Mouse (Mus musculus) lung, adult 18-20 months (tissue): ENCODE measurements around the gene Clk2.
A peak's percentile ranks its signal among the peaks of the same experiment; 100 is the strongest.

ENCODE experiments used
- DNase-seq, 2 experiments: peaks; one replicate each; pipeline ENCODE4 v3.0.0; 2022; ENCODE audit warnings: mixed read lengths in 2 of 2

The Clk2 gene

DNA sequence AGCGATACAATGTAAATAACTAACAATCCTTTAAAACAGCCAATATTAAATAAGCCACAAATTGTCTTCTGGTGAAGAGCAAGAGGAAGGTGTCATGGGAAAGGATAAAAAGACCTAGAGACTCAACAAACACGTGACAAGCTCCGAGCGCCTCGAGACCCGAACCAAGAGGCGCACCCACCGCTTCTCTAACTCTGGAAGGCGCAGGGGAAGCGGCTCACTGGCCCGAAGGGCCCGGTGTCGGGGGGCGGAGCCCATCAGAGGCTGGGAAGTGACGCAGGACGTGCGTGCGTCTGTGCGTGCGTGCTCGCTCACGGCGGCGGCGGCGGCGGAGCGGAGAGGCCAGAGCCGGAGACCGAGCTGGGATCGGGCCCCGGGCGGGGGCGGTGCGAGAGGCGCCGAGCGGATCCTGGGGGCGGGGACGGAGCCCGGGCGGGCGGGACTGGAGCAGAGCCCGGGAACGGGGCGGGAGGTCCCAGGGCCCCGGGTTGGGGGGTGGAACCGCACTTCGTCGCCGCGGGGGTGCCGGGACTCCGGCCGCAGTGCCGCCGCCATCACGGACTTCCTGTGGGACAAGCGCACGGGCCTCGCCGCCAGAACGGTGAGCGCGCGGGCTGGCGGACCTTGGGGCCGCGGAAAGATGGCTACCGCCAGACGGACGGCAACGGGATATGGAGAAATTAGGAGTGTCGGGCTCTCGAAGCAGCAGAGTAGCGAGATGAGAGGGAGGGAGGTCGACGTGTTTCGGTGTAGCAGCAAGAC, at the start of gene Clk2:
Gene Clk2 (plus strand): TSS at position 290 of the 762 bp plus-strand sequence.
- DNase-seq: peak; percentile 95 to 96

GRCm38 (mm10) chr3:89115522-89115921, 49.1 kb upstream of the Clk2 start:
- DNase-seq: peak in 1 of 2 experiments; percentile 32

DNA sequence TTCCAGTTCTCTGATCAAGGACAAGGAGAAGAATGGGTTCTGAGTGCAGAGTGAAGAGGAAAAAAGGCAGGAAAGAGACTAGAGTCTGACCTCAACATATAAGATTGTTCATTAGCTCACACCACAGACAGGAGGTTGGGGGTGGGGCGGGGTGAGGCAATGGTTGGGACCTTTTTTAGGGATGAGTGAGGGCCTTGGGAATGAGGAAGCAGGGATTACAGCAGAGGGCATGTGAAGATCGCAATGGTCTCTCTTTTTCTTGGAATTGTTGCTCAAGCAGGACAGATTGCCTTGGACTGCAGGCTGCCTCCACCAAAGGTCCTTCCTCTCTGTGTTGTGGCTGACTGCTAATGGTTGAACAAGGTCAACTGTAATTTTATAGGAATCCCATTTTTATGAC, 41.3 kb upstream of the Clk2 start:
- peak; percentile 42 to 60 for DNase-seq

- DNase-seq: no peak
Observed at GRCm38 (mm10) chr3:89124241-89124640, 40.4 kb upstream of the Clk2 start.

GRCm38 (mm10) chr3:89125981-89126380, 38.6 kb upstream of the Clk2 start:
- no peak for DNase-seq

DNA sequence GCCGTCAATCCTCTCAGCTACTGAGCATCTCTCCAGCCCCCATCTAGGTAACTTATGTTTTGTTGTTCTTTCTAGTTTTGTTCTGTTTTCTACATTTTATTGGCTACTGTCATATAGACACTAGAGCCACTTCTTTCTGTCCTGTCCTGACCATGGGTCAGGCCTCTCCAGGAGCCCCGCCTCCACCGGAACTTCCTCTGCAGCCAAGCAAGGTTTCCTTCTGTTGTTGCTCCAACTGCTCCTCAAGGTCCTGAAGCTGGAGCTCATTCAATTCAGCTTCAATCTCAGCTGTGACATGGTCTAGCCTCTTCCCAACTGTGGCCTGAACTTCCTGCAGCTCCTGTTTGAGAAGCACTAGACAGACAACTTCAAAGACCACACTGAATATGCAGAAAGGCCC, 34.7 kb upstream of the Clk2 start:
- no peak for DNase-seq

GRCm38 (mm10) chr3:89131816-89132215, 32.8 kb upstream of the Clk2 start:
- no peak for DNase-seq

DNA sequence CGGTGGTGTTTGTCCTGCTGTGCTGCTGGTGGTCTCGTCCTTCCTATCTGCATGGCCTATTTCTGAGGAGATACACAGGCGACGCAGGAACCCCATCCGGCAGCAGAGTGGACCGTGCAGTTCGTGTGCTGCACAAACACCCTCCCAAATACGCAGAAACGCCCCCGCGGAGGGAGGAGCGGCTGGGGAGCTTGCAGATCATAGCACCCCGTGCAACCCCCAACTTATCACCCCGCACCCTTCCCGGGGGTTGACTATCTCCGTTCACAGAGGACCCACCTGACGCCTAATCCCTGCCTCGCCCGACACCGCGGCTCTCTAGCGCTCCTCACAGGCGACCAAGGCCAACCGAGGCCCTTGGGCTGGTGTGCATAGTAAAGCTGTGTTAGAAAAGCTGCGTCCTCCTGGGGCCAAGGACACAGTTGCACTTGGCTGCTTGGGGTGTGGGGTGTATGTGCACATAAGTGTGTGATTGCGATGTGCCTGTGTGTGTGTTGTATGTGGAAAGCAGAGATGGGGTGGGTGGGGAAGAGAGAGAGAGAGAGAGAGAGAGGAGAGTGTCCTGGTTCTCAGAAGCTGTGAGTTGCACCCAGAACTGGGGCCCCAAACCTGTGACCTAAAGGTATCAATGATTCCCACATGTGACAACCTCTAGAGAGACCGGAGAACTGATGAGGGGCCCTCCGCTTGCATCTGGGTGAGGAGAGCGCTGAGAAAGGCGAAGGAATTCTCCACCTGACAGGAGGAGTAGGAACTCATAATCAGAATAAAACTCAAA, 32.1 kb upstream of the Clk2 start:
- DNase-seq: peak in 1 of 2 experiments; percentile 17

- no peak for DNase-seq
Observed at GRCm38 (mm10) chr3:89133063-89133450, 31.5 kb upstream of the Clk2 start.

DNA sequence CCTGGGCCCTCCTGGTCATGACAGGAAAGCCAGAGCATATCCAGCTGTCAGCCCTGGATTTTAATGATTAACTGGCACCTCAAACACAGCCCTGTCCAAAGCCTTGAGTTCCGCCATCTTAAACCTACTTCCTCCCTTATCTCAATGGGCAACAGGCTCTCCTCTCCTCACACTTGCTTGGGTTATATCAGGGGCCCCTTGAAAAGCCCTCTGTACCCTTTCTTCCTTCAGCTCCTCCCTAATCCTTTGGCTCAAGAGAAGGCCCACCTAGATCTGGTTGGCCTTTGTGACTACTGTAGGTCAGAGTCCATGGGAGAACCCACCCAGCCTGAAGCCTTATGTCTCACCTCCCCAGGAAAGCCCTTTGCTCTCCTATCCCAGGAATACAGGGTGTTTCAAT, 30.8 kb upstream of the Clk2 start:
- DNase-seq: no peak

- DNase-seq: no peak
Observed at GRCm38 (mm10) chr3:89135958-89136357, 28.6 kb upstream of the Clk2 start, which contains the start of gene Pklr. TSS of gene Pklr (plus strand) at chr3:89136142.

DNA sequence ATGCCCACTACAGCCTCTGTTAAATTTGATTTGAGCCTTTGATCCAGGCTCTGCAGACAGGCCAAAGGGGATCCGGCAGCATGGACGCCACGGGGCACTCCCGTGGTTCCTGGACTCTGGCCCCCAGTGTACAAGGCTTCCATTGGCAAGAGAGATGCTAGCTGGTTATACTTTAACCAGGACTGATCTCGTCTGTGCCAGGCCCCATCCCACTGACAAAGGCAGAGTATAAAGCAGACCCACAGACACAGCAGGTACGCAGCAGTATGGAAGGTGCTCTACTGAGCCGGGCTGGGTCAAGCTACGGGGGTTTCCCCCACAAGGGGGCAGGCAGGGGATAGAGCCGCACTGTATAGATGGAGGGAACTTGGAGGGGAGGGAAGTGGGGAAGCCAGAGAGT, 28.2 kb upstream of the Clk2 start:
- DNase-seq: no peak

- no peak for DNase-seq
Observed at GRCm38 (mm10) chr3:89144821-89145220, 19.8 kb upstream of the Clk2 start.

DNA sequence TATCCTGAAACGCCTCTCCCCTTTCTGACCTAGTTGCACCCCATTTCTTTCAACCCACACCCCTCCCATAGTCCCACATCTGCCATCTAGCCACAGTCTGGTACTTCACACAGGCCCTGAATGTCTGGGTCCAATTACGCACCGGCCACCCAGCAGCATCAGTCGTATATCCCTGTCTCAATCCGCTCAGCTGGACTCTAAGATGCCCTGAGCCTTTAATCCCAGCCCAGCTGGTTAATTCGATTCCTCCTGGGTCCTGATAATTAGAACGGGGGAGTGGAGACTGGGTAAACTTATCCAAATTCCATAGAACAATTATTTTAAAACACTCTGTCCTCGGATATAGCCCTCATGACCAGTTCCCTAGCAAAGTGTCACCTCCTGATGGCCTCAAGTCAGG, 19.0 kb upstream of the Clk2 start:
- DNase-seq: no peak

DNA sequence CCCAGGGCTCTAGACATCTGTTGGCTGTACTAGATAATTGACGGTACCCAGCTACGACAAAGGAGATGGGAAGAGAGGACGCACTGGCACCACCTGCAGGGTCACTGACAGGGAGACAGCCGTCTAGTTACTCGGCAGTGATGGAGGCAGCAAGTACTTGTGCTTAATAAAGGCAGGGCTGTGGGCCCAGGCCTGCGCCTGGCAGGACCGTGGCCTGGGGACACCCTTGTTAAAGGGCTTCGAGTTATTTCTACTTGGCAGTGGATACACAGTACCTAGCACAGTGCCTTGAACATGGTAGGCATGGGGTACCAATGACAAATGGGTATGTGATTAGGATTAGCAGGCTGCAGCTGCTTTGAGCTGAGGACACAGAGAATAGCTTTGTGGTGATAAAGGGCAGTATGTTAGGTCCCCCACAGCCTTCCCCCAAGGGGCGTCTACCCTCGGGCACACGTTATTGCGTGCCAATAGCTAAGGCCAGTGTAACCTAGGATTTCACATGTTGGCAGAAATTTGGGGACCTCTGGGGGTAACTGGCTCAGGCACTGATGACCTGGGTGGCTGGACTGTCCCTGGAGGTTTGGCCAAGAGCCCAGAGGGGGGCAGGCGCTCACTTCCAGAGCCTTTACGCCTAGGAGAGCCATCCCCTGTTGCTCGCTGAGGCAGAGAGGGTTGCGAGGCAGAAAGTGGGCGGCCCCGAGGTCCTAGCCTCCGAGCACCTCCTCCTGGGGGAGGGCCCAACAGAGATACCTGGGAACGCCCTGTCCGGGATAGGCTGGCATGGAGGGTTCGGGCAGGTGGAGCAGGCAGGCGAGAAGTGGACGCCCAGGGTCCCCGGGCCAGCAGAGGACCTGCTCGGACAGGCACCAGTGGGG, 17.3 kb upstream of the Clk2 start:
- DNase-seq: peak; percentile 45 to 50

GRCm38 (mm10) chr3:89147979-89148311, 16.6 kb upstream of the Clk2 start:
- DNase-seq: no peak

DNA sequence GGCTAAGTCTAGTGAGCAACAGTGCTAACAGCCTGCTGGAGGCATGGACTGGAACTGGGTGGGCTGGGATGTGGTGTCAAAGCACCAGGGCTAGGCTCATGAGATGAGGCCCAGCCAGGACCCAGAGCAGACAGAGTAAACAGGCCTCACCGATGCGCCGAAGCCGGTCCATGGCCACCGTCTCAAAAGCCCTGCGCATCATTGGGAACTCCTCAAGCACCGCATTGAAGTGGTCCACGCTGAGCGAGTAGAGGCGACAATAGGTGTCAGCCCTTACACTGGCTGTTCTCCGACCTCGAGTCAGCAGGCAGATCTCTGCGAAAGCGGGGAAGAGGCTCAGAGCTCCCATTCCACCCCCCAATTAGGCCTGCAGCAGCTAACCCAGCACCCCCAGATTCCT, 16.0 kb upstream of the Clk2 start:
- DNase-seq: no peak

GRCm38 (mm10) chr3:89152084-89152835, 12.3 kb upstream of the Clk2 start:
- DNase-seq: no peak

DNA sequence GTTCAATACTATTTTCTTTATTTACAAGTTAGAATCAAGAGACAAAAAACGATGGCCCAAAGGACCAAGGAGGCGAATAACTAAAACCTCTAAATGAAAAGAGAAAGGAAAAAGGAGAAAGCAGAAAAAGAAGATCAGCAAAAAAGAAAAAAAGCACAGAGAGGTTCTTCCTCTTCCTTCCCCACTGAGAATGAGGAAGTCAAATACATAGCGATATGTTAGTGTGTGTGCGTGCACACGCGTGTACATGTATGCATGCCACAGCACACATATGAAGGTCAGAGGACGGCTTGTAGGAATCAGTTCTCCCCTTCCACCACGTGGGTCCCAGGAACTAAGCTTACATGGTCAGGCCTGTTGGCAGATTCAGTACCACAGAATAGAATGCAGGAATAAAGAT, 7.6 kb upstream of the Clk2 start:
- no peak for DNase-seq

GRCm38 (mm10) chr3:89158651-89159050, 5.9 kb upstream of the Clk2 start:
- DNase-seq: no peak

- peak; percentile 45 to 65 for DNase-seq
Observed at GRCm38 (mm10) chr3:89159211-89159610, 5.4 kb upstream of the Clk2 start.

GRCm38 (mm10) chr3:89159616-89160344, 4.8 kb upstream of the Clk2 start, which contains the start of gene Hcn3:
TSS of gene Hcn3 (minus strand) at chr3:89160196.
- DNase-seq: peak; percentile 29 to 56
